Mouse (Mus musculus) A20 (cell line): Measurements from ENCODE around the gene Tph2.
A peak's percentile ranks its signal among the peaks of the same experiment; 100 is the strongest.

Source experiments
- DNase-seq: peaks from one replicate; pipeline ENCODE4 v3.0.0-alpha.2; 2011; ENCODE audit warnings: low read depth, low spot score

Gene Tph2

DNA sequence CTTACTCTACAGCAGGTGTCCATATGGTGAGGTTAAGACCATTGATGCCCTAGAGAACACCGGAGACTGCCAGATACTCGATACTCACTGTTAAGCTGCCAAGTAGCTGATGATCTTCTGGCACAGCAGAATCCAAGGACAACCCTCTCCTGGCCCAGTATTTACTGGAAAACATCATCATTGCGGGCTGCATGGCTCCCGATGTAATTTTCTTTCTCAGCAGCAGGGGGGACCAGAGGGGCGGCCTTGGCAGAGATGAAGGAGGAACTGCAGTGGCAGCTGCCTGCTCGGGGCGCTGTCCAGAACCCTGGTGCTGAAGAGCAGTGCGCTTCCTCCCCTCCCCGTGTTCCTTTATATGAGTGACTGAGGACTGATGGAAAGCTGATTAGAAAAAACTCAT lies at the start of gene Tph2:
Gene Tph2 (minus strand): TSS at position 326 of the 400 bp plus-strand sequence.
- peak; percentile 78 for DNase-seq

GRCm38 (mm10) chr10:115233798-115234197 lies 49.0 kb upstream of the Tph2 start:
- peak; percentile 80 for DNase-seq

GRCm38 (mm10) chr10:115232513-115232912 lies 47.7 kb upstream of the Tph2 start:
- DNase-seq = peak; percentile 40

GRCm38 (mm10) chr10:115229023-115229422 lies 44.2 kb upstream of the Tph2 start:
- DNase-seq = no peak

- DNase-seq = no peak
These were observed 41.8 kb upstream of the Tph2 start for GRCm38 (mm10) chr10:115226586-115226985.

DNA sequence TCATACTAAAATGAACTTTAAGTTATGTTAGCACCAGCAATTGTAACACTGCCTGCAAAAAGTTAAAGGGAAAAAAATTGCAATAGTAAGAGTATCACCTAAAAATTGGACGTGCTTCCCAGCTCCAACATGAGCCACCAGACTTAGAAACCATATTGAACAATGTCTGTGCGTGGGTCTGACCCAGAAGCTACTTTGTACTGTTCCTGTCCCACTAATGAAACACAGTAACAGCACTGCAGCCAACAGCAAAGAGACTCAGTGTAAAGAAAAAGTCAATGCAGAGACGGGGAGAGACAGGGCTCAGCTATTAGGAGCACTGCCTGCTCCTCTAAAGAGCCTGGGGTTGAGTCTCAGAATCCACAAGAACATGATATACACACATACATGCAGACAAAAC lies 39.0 kb upstream of the Tph2 start:
- DNase-seq = no peak

- DNase-seq = no peak
These were observed 28.2 kb upstream of the Tph2 start for GRCm38 (mm10) chr10:115212916-115213580.

DNA sequence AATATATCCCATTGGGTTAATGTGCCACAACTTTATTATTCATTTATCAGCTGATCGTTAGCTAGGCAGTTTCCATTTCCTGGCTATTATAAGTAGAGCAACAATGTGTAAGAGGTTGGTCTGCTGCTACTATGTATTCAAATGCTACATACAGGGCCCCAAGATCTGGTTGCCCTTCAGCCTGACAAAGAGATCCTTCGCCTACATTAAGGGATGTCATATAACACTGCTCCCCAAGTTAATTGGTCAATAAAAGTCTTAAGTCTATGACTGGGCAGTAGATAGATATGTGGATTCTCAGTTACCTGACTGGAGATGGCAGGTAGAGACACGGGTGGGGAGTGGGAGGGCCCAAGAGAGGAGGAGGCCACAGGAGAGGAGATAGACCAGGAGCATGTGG lies 21.0 kb upstream of the Tph2 start:
- DNase-seq = no peak

DNA sequence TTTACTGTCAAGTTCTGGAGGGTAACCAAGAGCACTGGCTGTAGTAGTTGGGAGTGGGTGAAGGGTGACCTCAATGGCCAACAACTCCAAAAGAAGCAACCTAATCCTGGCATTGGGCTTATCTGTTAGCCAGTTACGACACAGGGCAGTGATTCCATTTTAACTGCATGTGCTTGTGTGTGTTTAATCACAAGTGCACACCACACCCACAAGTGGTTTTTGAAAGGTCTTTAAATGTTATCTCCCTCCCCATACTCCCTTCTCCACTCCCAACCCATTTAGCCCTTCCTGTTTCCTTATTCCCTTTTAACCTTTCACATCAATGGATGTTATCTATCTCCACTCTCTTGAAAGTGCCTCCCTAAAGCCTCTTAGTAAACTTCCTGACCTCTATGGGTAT lies 20.5 kb upstream of the Tph2 start:
- no peak for DNase-seq

- DNase-seq = no peak
These were observed 6.4 kb upstream of the Tph2 start for GRCm38 (mm10) chr10:115191214-115191613.

GRCm38 (mm10) chr10:115187390-115187789 lies 2.6 kb upstream of the Tph2 start:
- no peak for DNase-seq

GRCm38 (mm10) chr10:115181034-115181433 lies 3.8 kb downstream of the Tph2 start:
- no peak for DNase-seq

DNA sequence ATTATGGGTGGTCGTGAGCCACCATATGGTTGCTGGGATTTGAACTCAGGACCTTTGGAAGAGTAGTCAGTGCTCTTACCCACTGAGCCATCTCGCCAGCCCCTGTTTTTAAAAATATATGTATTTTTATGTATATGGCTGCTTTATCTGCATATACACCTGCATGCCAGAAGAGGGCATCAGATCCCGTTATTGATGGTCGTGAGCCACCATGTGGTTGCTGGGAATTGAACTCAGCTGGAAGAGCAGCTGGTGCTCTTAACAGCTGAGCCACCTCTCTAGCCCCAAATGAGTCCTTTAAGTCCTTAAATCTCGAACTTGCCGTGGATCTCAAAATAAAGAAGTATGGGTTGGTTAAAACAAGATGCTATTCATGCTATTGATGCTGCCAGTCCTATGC lies 6.8 kb downstream of the Tph2 start:
- DNase-seq = peak; percentile 51

DNA sequence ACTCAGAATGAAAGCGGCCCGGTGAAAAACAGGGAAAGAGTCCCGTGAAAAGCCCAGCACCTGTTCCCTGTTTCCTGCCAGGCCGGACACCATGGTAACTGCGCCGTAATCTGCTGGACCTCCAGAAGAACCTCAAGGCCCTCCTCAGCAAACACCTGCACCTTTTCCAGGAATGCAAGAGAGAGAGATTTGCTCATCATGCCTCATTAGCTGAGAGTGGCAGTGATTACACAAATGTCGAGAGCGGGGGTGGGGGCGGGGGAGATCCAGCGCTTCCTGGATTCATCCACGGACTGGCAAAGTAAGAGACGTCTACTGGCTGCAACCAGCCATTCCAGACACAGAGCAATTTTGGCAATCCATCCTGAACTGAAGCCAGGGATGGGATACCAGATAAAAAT lies 9.2 kb downstream of the Tph2 start:
- DNase-seq = no peak

- no peak for DNase-seq
These were observed 11.5 kb downstream of the Tph2 start for GRCm38 (mm10) chr10:115173336-115173735.

DNA sequence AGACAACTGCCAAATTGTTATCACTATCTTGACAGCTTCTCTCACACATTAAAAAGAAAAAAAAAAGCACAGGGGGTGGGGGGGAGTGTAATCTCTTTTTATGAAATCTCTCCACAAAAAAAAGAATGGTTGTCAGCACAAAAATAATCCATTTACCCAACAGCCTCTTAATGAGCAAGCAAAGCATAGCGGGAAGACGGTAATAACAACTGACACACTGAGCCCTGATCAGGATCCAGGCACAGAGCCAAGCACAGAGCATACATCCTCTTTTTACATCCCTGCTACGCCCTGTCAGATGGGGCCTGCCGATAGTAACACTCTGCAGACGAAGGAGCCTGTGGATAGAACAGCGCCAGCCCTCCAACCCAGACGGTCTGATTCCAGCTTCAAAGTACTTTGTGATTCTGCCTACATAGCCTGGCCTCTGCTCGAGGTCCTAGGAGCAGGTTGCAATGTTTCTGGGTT lies 13.4 kb downstream of the Tph2 start:
- no peak for DNase-seq

GRCm38 (mm10) chr10:115170496-115171350 lies 14.1 kb downstream of the Tph2 start:
- no peak for DNase-seq

DNA sequence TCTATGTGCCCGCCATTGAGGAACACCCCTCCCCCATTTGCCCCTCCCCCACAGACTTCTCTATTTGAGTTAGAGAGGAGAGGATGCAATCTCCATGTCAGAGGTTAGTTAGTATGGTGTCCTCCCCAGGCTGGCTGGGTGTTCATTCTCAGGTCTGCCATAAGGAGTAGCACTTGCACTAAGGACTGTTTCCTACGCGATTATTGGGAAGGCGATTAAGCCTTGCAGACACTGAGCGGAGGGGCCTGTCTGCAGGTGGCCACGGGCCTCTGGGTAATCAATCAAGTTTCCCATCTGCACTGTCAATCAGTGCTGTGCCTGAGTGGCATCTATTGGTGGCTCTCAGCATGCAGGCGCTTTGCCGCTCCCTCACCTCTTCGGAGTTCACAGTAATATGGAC lies 15.4 kb downstream of the Tph2 start:
- no peak for DNase-seq

DNA sequence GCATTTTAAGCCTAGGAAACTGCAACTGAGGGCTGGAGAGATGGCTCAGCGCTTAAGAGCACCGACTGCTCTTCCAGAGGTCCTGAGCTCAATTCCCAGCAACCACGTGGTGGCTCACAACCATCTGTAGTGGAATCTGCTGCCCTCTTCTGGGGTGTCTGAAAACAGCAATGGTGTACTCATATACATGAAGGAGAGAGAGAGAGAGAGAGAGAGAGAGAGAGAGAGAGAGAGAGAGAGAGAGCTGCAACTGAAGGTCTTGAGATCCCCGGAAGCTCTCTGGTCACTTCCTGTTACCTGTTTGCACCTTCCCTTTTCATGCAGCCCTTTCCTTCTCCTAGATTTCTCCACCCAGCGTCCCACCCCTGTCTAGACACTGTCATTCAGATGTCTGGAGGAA lies 24.5 kb downstream of the Tph2 start:
- peak; percentile 8 for DNase-seq

GRCm38 (mm10) chr10:115147308-115147707 lies 37.5 kb downstream of the Tph2 start:
- DNase-seq = peak; percentile 7

- no peak for DNase-seq
These were observed 38.4 kb downstream of the Tph2 start for GRCm38 (mm10) chr10:115146257-115146898.

DNA sequence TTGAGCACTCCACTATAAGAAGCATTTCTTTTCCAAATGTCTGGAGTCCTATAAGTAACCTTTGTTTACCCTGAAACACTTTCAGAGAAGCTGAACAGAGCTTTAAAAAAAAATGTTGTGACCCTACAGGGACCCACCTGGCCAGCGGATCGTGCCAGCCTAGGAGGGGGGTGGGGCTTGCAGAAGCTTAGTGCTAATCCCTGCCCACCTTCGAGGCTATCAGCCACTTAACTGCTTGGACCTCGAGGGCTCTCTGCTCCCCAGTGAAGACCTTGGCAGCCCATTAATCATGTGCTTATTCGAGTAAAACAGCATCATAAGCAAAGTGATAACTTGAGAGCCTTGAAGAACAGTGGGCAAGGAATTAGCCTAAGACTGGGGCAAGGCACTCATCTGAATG lies 40.3 kb downstream of the Tph2 start:
- DNase-seq = no peak
